Comparison of ENCODE assay signal across 11 mouse cellular contexts in genomic region chr13:42149328-42150071, GRCm38 (mm10).
DNase-seq lines count a peak whose midpoint lies in the region; ATAC-seq and TF ChIP-seq lines count a peak whose summit lies in the region.
"Had no signal": no experiment of that assay in that cellular context is flagged by ENCODE, and none has a peak within 500 bp of the region (broad histone marks: within the 10 kb centered on the region; RNA-seq: fewer than 3 reads in every experiment).

No protein-coding gene starts in this region.

- no peaks in the 10 kb centered on the region for H3K9me3 ChIP-seq in heart, embryonic 11.5 days (replicated peaks; ENCODE audit: control insufficient read depth, low read length)
- H3K9me3 ChIP-seq in embryonic facial prominence, embryonic 14.5 days (ENCODE audit: control insufficient read depth, low read length) = no peaks in the 10 kb centered on the region
- H3K9me3 ChIP-seq in limb, embryonic 15.5 days = no peaks in the 10 kb centered on the region

- H3K9ac ChIP-seq in heart, embryonic 11.5 days (ENCODE audit: low read depth, low read length) = peak overlapping the region; percentile 49; the same call in 1 of the 2 replicates
- H3K9ac ChIP-seq in embryonic facial prominence, embryonic 14.5 days (ENCODE audit: low read depth, low read length) = no peak overlapping the region
- H3K9ac ChIP-seq in limb, embryonic 15.5 days = no peak overlapping the region

- H3K27ac ChIP-seq in heart, embryonic 11.5 days (ENCODE audit: low read depth, low read length) = peak overlapping the region; percentile 85
- H3K27ac ChIP-seq in embryonic facial prominence, embryonic 14.5 days (replicated peaks; ENCODE audit: low read depth, low read length) = peak overlapping the region; percentile 28; the same call in 1 of the 2 replicates
- H3K27ac ChIP-seq in limb, embryonic 15.5 days = peak overlapping the region; percentile 24; the same call in 1 of the 2 replicates
- H3K27ac ChIP-seq: heart, adult 2 months had no signal

- no peak for ATAC-seq in heart, embryonic 11.5 days (replicated peaks; ENCODE audit: insufficient number of reproducible peaks, low FRiP score, low TSS enrichment)
- ATAC-seq in embryonic facial prominence, embryonic 14.5 days (ENCODE audit: low read depth) = no peak
- no peak for ATAC-seq in limb, embryonic 15.5 days (ENCODE audit: insufficient number of reproducible peaks, low FRiP score, low TSS enrichment, low read depth)
- no peak for ATAC-seq in CD4-positive, CD25-positive, alpha-beta regulatory T cell, adult 4 months

- H3K36me3 ChIP-seq in heart, embryonic 11.5 days (ENCODE audit: control insufficient read depth, insufficient read depth, low read length) = no peaks in the 10 kb centered on the region
- H3K36me3 ChIP-seq in embryonic facial prominence, embryonic 14.5 days (ENCODE audit: control insufficient read depth, insufficient read depth, low read length) = peaks cover under 1% of the 10 kb centered on the region
- peaks cover 2% of the 10 kb centered on the region for H3K36me3 ChIP-seq in limb, embryonic 15.5 days

- 30% methylated on average over 9 of the region's 9 CpGs for WGBS in heart, embryonic 11.5 days (ENCODE audit: insufficient replicate concordance)
- WGBS in embryonic facial prominence, embryonic 14.5 days = 36% methylated on average over 9 of the region's 9 CpGs
- WGBS in limb, embryonic 15.5 days = 45% methylated on average over 9 of the region's 9 CpGs
- WGBS in lung, adult 2 months = 44% methylated on average over 9 of the region's 9 CpGs

- DNase-seq in heart, postnatal 4 days = no peak
- peak; percentile 35 for DNase-seq in 416B (ENCODE audit: low read depth)
- no peak for DNase-seq in embryonic facial prominence, embryonic 14.5 days (ENCODE audit: low spot score)
- no peak for DNase-seq in left cerebral cortex, postnatal 14 days (ENCODE audit: low spot score in 2 of 2)
- no peak for DNase-seq in lung, adult 2 months
- DNase-seq: heart, adult 2 months; lung, postnatal 14 days; right cerebral cortex, postnatal 4 days had no signal

- peaks cover 25% of the 10 kb centered on the region for H3K4me1 ChIP-seq in heart, embryonic 11.5 days (ENCODE audit: control insufficient read depth, insufficient read depth, low read length)
- peaks cover 14% of the 10 kb centered on the region; the same call in 1 of the 2 replicates for H3K4me1 ChIP-seq in embryonic facial prominence, embryonic 14.5 days (ENCODE audit: control insufficient read depth, insufficient read depth, low read length)
- H3K4me1 ChIP-seq in limb, embryonic 15.5 days = peaks cover 17% of the 10 kb centered on the region
- peaks cover 7% of the 10 kb centered on the region for H3K4me1 ChIP-seq in lung, adult 2 months (ENCODE audit: control insufficient read depth, insufficient read depth, low read length)

- H3K4me3 ChIP-seq in heart, embryonic 11.5 days (ENCODE audit: low read depth, low read length) = no peak overlapping the region
- no peak overlapping the region for H3K4me3 ChIP-seq in embryonic facial prominence, embryonic 14.5 days (ENCODE audit: low read depth, low read length)
- no peak overlapping the region for H3K4me3 ChIP-seq in limb, embryonic 15.5 days
- H3K4me3 ChIP-seq in lung, adult 2 months (replicated peaks; ENCODE audit: extremely low read depth, low read depth, low read length) = no peak overlapping the region
- H3K4me3 ChIP-seq: heart, adult 2 months had no signal

- H3K27me3 ChIP-seq in heart, embryonic 11.5 days (ENCODE audit: control insufficient read depth, insufficient read depth, low read length) = no peaks in the 10 kb centered on the region
- H3K27me3 ChIP-seq in embryonic facial prominence, embryonic 14.5 days (replicated peaks; ENCODE audit: control insufficient read depth, insufficient read depth, low read length) = no peaks in the 10 kb centered on the region
- H3K27me3 ChIP-seq in limb, embryonic 15.5 days = no peaks in the 10 kb centered on the region

- peak overlapping the region; percentile 42 for H3K4me2 ChIP-seq in heart, embryonic 11.5 days
- H3K4me2 ChIP-seq in embryonic facial prominence, embryonic 14.5 days (ENCODE audit: low read depth, low read length) = no peak overlapping the region
- no peak overlapping the region for H3K4me2 ChIP-seq in limb, embryonic 15.5 days

- TF ChIP-seq POLR2A in lung, adult 2 months (IDR thresholded peaks at IDR 0.05; ENCODE audit: borderline replicate concordance, extremely low read depth, low read depth, low read length) = no peak

- intact Hi-C loops in left cerebral cortex, postnatal 14 days (cut with DNase I) = no loop called here

- TF ChIP-seq CTCF in lung, adult 2 months (IDR thresholded peaks at IDR 0.05; ENCODE audit: insufficient read depth, low read length) = no peak

Comparison
In these comparisons a context has a peak if more than half of its experiments do, and no peak if none do; other contexts are left out.
1. H3K27ac ChIP-seq: peak in every context shown above with its lines; median percentile 85 in heart, embryonic 11.5 days; 28 in embryonic facial prominence, embryonic 14.5 days; 24 in limb, embryonic 15.5 days.